Mouse (Mus musculus): ENCODE measurements around the gene Chrna1. TPM values are rescaled to one million over a fixed set of nuclear protein-coding genes. Genes with fewer than 3 reads are reported as not detected.

Gene Chrna1
- total and polyA plus RNA-seq, 3 experiments = 0.11 TPM; not detected in 2

GRCm38 (mm10) chr2:73527956-73528355 lies 52.2 kb downstream of the Chrna1 start:
- ATAC-seq (ENCODE audit: extremely low read depth, insufficient number of reproducible peaks, low FRiP score, poor library complexity, severe bottlenecking) (no peak), DNase-seq (ENCODE audit: low spot score) (no peak)
- Histone ChIP-seq H3K4me1 (ENCODE audit: insufficient read depth, low read depth, low read length) (no peaks in the 10 kb centered on the region), H3K36me3 (replicated peaks) (no peaks in the 10 kb centered on the region), H3K4me3 (ENCODE audit: low read depth, low read length) (no peak overlapping the region), H3K27me3 (ENCODE audit: insufficient read depth, low read length) (no peaks in the 10 kb centered on the region), H3K9me3 (replicated peaks) (peaks cover 5% of the 10 kb centered on the region)
- TF ChIP-seq CTCF (IDR thresholded peaks at IDR 0.05; ENCODE audit: low read depth, low read length) (no peak), POLR2AphosphoS5 (IDR thresholded peaks at IDR 0.05; ENCODE audit: insufficient replicate concordance, low read depth, low read length) (no peak), GATA2 (IDR thresholded peaks at IDR 0.05; ENCODE audit: borderline replicate concordance, low read depth, low read length) (no peak), TAL1 (conservative IDR thresholded peaks at IDR 0.05; ENCODE audit: low read depth, low read length) (no peak), GATA1 (IDR thresholded peaks at IDR 0.05; ENCODE audit: borderline replicate concordance, low read length) (no peak)

- H3K4me3 ChIP-seq (ENCODE audit: low read depth, low read length) = no peak overlapping the region
- no peaks in the 10 kb centered on the region for H3K36me3 ChIP-seq (replicated peaks)
- TF ChIP-seq TAL1 (conservative IDR thresholded peaks at IDR 0.05; ENCODE audit: low read depth, low read length) (no peak), GATA2 (IDR thresholded peaks at IDR 0.05; ENCODE audit: borderline replicate concordance, low read depth, low read length) (no peak), CTCF (IDR thresholded peaks at IDR 0.05; ENCODE audit: low read depth, low read length) (no peak), GATA1 (IDR thresholded peaks at IDR 0.05; ENCODE audit: borderline replicate concordance, low read length) (no peak), POLR2AphosphoS5 (IDR thresholded peaks at IDR 0.05; ENCODE audit: insufficient replicate concordance, low read depth, low read length) (no peak)
- DNase-seq (ENCODE audit: low spot score) = no peak
- no peaks in the 10 kb centered on the region for H3K4me1 ChIP-seq (ENCODE audit: insufficient read depth, low read depth, low read length)
- H3K27me3 ChIP-seq (ENCODE audit: insufficient read depth, low read length) = peaks cover 2% of the 10 kb centered on the region; the same call in 1 of the 2 replicates
- H3K9me3 ChIP-seq (replicated peaks) = peaks cover 5% of the 10 kb centered on the region
- no peak for ATAC-seq (ENCODE audit: extremely low read depth, insufficient number of reproducible peaks, low FRiP score, poor library complexity, severe bottlenecking)
Measured at GRCm38 (mm10) chr2:73526691-73527090, 53.4 kb downstream of the Chrna1 start.

GRCm38 (mm10) chr2:73522891-73523290 lies 57.2 kb downstream of the Chrna1 start:
- DNase-seq (ENCODE audit: low spot score) (no peak), ATAC-seq (ENCODE audit: extremely low read depth, insufficient number of reproducible peaks, low FRiP score, poor library complexity, severe bottlenecking) (no peak)
- TF ChIP-seq TAL1 (conservative IDR thresholded peaks at IDR 0.05; ENCODE audit: low read depth, low read length) (no peak), GATA2 (IDR thresholded peaks at IDR 0.05; ENCODE audit: borderline replicate concordance, low read depth, low read length) (no peak), GATA1 (IDR thresholded peaks at IDR 0.05; ENCODE audit: borderline replicate concordance, low read length) (no peak), POLR2AphosphoS5 (IDR thresholded peaks at IDR 0.05; ENCODE audit: insufficient replicate concordance, low read depth, low read length) (no peak), CTCF (IDR thresholded peaks at IDR 0.05; ENCODE audit: low read depth, low read length) (no peak)
- Histone ChIP-seq H3K27me3 (ENCODE audit: insufficient read depth, low read length) (peaks cover 6% of the 10 kb centered on the region; the same call in 1 of the 2 replicates), H3K9me3 (replicated peaks) (no peaks in the 10 kb centered on the region), H3K4me1 (ENCODE audit: insufficient read depth, low read depth, low read length) (no peaks in the 10 kb centered on the region), H3K4me3 (ENCODE audit: low read depth, low read length) (no peak overlapping the region), H3K36me3 (replicated peaks) (no peaks in the 10 kb centered on the region)

GRCm38 (mm10) chr2:73522336-73522735 lies 57.8 kb downstream of the Chrna1 start:
- DNase-seq (ENCODE audit: low spot score) (no peak), ATAC-seq (ENCODE audit: extremely low read depth, insufficient number of reproducible peaks, low FRiP score, poor library complexity, severe bottlenecking) (no peak)
- TF ChIP-seq TAL1 (conservative IDR thresholded peaks at IDR 0.05; ENCODE audit: low read depth, low read length) (no peak), CTCF (IDR thresholded peaks at IDR 0.05; ENCODE audit: low read depth, low read length) (no peak), POLR2AphosphoS5 (IDR thresholded peaks at IDR 0.05; ENCODE audit: insufficient replicate concordance, low read depth, low read length) (no peak), GATA1 (IDR thresholded peaks at IDR 0.05; ENCODE audit: borderline replicate concordance, low read length) (no peak), GATA2 (IDR thresholded peaks at IDR 0.05; ENCODE audit: borderline replicate concordance, low read depth, low read length) (no peak)
- H3K4me3 ChIP-seq (ENCODE audit: low read depth, low read length) = no peak overlapping the region
- peaks cover 6% of the 10 kb centered on the region; the same call in 1 of the 2 replicates for H3K27me3 ChIP-seq (ENCODE audit: insufficient read depth, low read length)
- no peaks in the 10 kb centered on the region for H3K4me1 ChIP-seq (ENCODE audit: insufficient read depth, low read depth, low read length)
- H3K36me3 ChIP-seq (replicated peaks) = no peaks in the 10 kb centered on the region
- H3K9me3 ChIP-seq (replicated peaks) = no peaks in the 10 kb centered on the region

GRCm38 (mm10) chr2:73521737-73522136 lies 58.4 kb downstream of the Chrna1 start:
- H3K27me3 ChIP-seq (ENCODE audit: insufficient read depth, low read length) = peaks cover 8% of the 10 kb centered on the region; the same call in 1 of the 2 replicates
- DNase-seq (ENCODE audit: low spot score) (no peak), ATAC-seq (ENCODE audit: extremely low read depth, insufficient number of reproducible peaks, low FRiP score, poor library complexity, severe bottlenecking) (no peak)
- no peak overlapping the region for H3K4me3 ChIP-seq (ENCODE audit: low read depth, low read length)
- TF ChIP-seq POLR2AphosphoS5 (IDR thresholded peaks at IDR 0.05; ENCODE audit: insufficient replicate concordance, low read depth, low read length) = no peak
- no peak for TF ChIP-seq TAL1 (conservative IDR thresholded peaks at IDR 0.05; ENCODE audit: low read depth, low read length)
- TF ChIP-seq GATA1 (IDR thresholded peaks at IDR 0.05; ENCODE audit: borderline replicate concordance, low read length) = no peak
- TF ChIP-seq GATA2 (IDR thresholded peaks at IDR 0.05; ENCODE audit: borderline replicate concordance, low read depth, low read length) = no peak
- TF ChIP-seq CTCF (IDR thresholded peaks at IDR 0.05; ENCODE audit: low read depth, low read length) = no peak
- H3K4me1 ChIP-seq (ENCODE audit: insufficient read depth, low read depth, low read length) = no peaks in the 10 kb centered on the region
- no peaks in the 10 kb centered on the region for H3K9me3 ChIP-seq (replicated peaks)
- H3K36me3 ChIP-seq (replicated peaks) = no peaks in the 10 kb centered on the region

GRCm38 (mm10) chr2:73518966-73519365 lies 61.2 kb downstream of the Chrna1 start:
- Histone ChIP-seq H3K4me1 (ENCODE audit: insufficient read depth, low read depth, low read length) (no peaks in the 10 kb centered on the region), H3K4me3 (ENCODE audit: low read depth, low read length) (no peak overlapping the region), H3K27me3 (ENCODE audit: insufficient read depth, low read length) (peaks cover 11% of the 10 kb centered on the region), H3K9me3 (replicated peaks) (no peaks in the 10 kb centered on the region), H3K36me3 (replicated peaks) (no peaks in the 10 kb centered on the region)
- ATAC-seq (ENCODE audit: extremely low read depth, insufficient number of reproducible peaks, low FRiP score, poor library complexity, severe bottlenecking) = no peak
- no peak for DNase-seq (ENCODE audit: low spot score)
- no peak for TF ChIP-seq CTCF (IDR thresholded peaks at IDR 0.05; ENCODE audit: low read depth, low read length)
- TF ChIP-seq TAL1 (conservative IDR thresholded peaks at IDR 0.05; ENCODE audit: low read depth, low read length) = no peak
- no peak for TF ChIP-seq POLR2AphosphoS5 (IDR thresholded peaks at IDR 0.05; ENCODE audit: insufficient replicate concordance, low read depth, low read length)
- TF ChIP-seq GATA2 (IDR thresholded peaks at IDR 0.05; ENCODE audit: borderline replicate concordance, low read depth, low read length) = no peak
- no peak for TF ChIP-seq GATA1 (IDR thresholded peaks at IDR 0.05; ENCODE audit: borderline replicate concordance, low read length)
